Mouse (Mus musculus) megakaryocyte, adult 5-6 weeks (primary cell): ENCODE data around the gene Rhcg. TPM values are rescaled to one million over a fixed set of nuclear protein-coding genes. Genes with fewer than 3 reads are reported as not detected.

Experiments used
- ATAC-seq: 2 replicates; pipeline ENCODE4 v1.8.0; 2016; ENCODE audit warnings: mild to moderate bottlenecking, inconsistent platforms; ENCODE audit not compliant: poor library complexity, severe bottlenecking
- total RNA-seq, 2 experiments: library from RNA; stranded (forward) in 1 of 2; stranded (reverse) in 1 of 2; fragments of 153-499, 151-499 nt in 1 of 2; fragments of 221-1000, 200-1000 nt in 1 of 2; gene quantifications; 2 replicates each; pipeline versions ENCODE4 v1.2.3 to v1.2.4; 2015 to 2017

Rhcg gene
- total RNA-seq (2015), result 0.18 and 1.0 TPM in 2 replicates
- total RNA-seq (2017), result 0.77 TPM in 1 of 2 replicates, not detected in the other

GRCm38 (mm10) chr7:79617418-79617817 lies at the start of gene Rhcg:
Rhcg (minus strand) TSS chr7:79617657.
- ATAC-seq, result no peak

GRCm38 (mm10) chr7:79666690-79667089 lies 49.2 kb upstream of the Rhcg start:
- ATAC-seq, result no peak

- ATAC-seq, result no peak
These were observed 43.9 kb upstream of the Rhcg start for GRCm38 (mm10) chr7:79661253-79661890.

- ATAC-seq, result no peak
These were observed 43.1 kb upstream of the Rhcg start for GRCm38 (mm10) chr7:79660291-79661150.

GRCm38 (mm10) chr7:79659578-79660290 lies 42.3 kb upstream of the Rhcg start, which contains the start of gene Ticrr:
Ticrr (plus strand) TSS chr7:79660196.
- peak; percentile 99 for ATAC-seq

- no peak for ATAC-seq
These were observed 37.1 kb upstream of the Rhcg start for GRCm38 (mm10) chr7:79654586-79654985.

- no peak for ATAC-seq
These were observed 36.7 kb upstream of the Rhcg start for GRCm38 (mm10) chr7:79654185-79654584.

GRCm38 (mm10) chr7:79649005-79649404 lies 31.5 kb upstream of the Rhcg start:
- peak; percentile 70 for ATAC-seq

- no peak for ATAC-seq
These were observed 29.8 kb upstream of the Rhcg start for GRCm38 (mm10) chr7:79647233-79647632.

GRCm38 (mm10) chr7:79631773-79632348 lies 14.4 kb upstream of the Rhcg start:
- ATAC-seq, result no peak

GRCm38 (mm10) chr7:79628271-79628913 lies 10.9 kb upstream of the Rhcg start:
- ATAC-seq, result no peak

GRCm38 (mm10) chr7:79626170-79626569 lies 8.7 kb upstream of the Rhcg start:
- no peak for ATAC-seq

- ATAC-seq, result no peak
These were observed 5.6 kb upstream of the Rhcg start for GRCm38 (mm10) chr7:79623086-79623485.

- no peak for ATAC-seq
These were observed 2.0 kb upstream of the Rhcg start for GRCm38 (mm10) chr7:79619493-79619892.

- no peak for ATAC-seq
These were observed 1.5 kb downstream of the Rhcg start for GRCm38 (mm10) chr7:79615941-79616340.

GRCm38 (mm10) chr7:79615008-79615407 lies 2.4 kb downstream of the Rhcg start:
- ATAC-seq, result no peak

GRCm38 (mm10) chr7:79613314-79613713 lies 4.1 kb downstream of the Rhcg start:
- ATAC-seq, result no peak

GRCm38 (mm10) chr7:79612783-79613182 lies 4.7 kb downstream of the Rhcg start:
- ATAC-seq, result peak; percentile 63

GRCm38 (mm10) chr7:79611901-79612300 lies 5.6 kb downstream of the Rhcg start:
- ATAC-seq, result no peak

GRCm38 (mm10) chr7:79607263-79607921 lies 10.1 kb downstream of the Rhcg start:
- ATAC-seq, result peak; percentile 78
